Mouse (Mus musculus): ENCODE measurements around the gene Rasal3. TPM values are rescaled to one million over a fixed set of nuclear protein-coding genes. Genes with fewer than 3 reads are reported as not detected.

The Rasal3 gene
- polyA plus RNA-seq (2014; fragmentation: Nextera tagmentation; extraction: Ambion mirVana), result 1.3 and 1.5 TPM in 2 replicates

DNA sequence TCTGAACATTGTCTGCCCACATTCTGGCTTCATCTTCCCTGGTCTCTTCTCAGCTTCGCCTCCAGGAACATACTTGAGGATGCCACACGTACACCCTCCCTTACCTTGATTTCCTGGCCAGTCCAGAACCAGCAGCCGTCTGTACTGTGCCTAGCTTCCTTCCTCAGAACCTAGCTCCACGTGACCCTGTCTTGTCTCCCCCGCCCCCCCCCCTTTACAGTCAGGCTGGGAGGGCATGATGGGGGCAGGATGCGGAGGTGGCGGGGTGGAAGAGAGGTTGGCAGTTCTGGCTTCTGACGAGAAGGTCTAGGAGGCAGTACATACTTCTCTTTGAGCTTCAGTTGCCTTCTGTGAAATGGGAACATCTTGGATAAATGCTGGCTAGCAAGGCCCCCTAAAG, at the start of gene Rasal3:
TSS of gene Rasal3 (minus strand) at position 167 of the 400 bp plus-strand sequence.
- H3K4me3 ChIP-seq (ENCODE audit: low read depth, low read length), result no peak within 1 kb of the TSS
- H3K9ac ChIP-seq (replicated peaks; ENCODE audit: low read depth, low read length), result no peak within 1 kb of the TSS
- ATAC-seq (ENCODE audit: insufficient number of reproducible peaks, insufficient read depth, low FRiP score, low read depth), result no peak
- H3K36me3 ChIP-seq (ENCODE audit: control insufficient read depth, insufficient read depth, low read length), result no peaks in the 10 kb centered on the region
- 75% methylated on average over 8 of the region's 8 CpGs for WGBS
- no peak within 1 kb of the TSS for H3K27ac ChIP-seq (ENCODE audit: low read length)
- H3K27me3 ChIP-seq (ENCODE audit: control insufficient read depth, insufficient read depth, low read length), result peaks cover 6% of the 10 kb centered on the region; the same call in 1 of the 2 replicates
- H3K4me2 ChIP-seq (replicated peaks; ENCODE audit: low read depth, low read length), result no peak within 1 kb of the TSS
- no peaks in the 10 kb centered on the region for H3K9me3 ChIP-seq (ENCODE audit: control insufficient read depth, low read depth, low read length)
- H3K4me1 ChIP-seq (ENCODE audit: control insufficient read depth, insufficient read depth, low read length), result no peaks in the 10 kb centered on the region

DNA sequence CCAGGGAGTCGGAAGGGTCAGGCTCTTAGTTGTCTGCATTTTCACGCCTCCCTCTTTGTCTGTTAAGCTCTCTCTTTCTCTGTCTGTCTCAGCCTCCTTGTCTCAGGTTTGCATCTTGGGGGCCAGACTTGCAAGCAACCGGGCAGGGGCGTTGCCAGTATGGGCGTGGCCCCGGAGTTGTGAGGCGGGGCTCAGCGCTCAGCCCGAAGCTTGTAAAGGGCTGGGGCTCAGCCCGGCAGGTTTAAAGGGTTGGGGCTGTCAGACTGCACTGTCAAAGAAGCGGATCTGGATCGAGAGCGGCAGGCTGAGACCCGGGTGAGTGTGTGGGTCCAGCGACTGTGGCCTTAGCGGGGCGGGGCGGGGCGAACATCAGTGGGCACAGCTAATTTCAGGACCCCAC, 49.1 kb upstream of the Rasal3 start, which contains the start of gene Cyp4f39:
TSS of gene Cyp4f39 (plus strand) at position 242 of the 400 bp plus-strand sequence.
- Histone ChIP-seq H3K4me2 (replicated peaks; ENCODE audit: low read depth, low read length) (peak within 1 kb of the TSS; percentile 44), H3K4me1 (ENCODE audit: control insufficient read depth, insufficient read depth, low read length) (peaks cover 6% of the 10 kb centered on the region; the same call in 1 of the 2 replicates), H3K4me3 (ENCODE audit: low read depth, low read length) (peak within 1 kb of the TSS; percentile 17; the same call in 1 of the 2 replicates), H3K27me3 (ENCODE audit: control insufficient read depth, insufficient read depth, low read length) (no peaks in the 10 kb centered on the region), H3K9me3 (ENCODE audit: control insufficient read depth, low read depth, low read length) (no peaks in the 10 kb centered on the region), H3K27ac (ENCODE audit: low read length) (no peak within 1 kb of the TSS), H3K9ac (replicated peaks; ENCODE audit: low read depth, low read length) (no peak within 1 kb of the TSS), H3K36me3 (ENCODE audit: control insufficient read depth, insufficient read depth, low read length) (no peaks in the 10 kb centered on the region)
- WGBS, result 2% methylated on average over 19 of the region's 19 CpGs
- ATAC-seq (ENCODE audit: insufficient number of reproducible peaks, insufficient read depth, low FRiP score, low read depth), result no peak

DNA sequence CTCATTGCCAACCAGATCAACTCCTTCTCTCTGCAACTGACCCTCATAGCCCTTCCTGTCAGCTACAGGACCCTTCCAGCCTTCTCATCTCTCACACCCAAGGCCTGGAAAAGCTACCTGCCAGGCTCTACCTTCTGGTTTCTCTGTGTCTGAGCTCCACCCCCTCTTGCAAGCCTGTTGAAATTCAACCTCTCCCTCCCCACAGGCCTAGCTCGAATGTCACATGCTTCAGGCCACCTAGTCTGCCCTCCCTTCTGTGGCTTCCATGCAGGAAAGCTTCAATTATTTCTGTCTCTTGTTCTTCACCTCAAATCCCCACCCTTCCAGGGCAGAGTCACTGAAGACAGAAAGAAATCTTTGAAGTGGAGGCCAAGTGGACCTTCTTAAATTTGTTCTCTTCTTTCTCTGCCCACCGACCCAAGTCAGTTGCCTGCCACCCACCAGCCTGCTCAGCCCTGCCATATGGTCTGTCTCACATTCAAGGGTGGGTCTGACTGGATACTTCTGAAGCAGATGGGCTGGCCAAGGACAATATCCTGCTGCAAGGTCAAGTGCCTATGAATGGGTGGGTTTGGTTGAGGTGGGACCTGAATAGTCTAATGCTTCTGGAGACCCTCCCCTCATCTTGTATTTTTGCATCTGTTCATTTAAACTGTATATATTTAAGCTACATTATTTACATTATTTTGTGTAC, 47.6 kb upstream of the Rasal3 start:
- Histone ChIP-seq H3K9ac (replicated peaks; ENCODE audit: low read depth, low read length) (no peak overlapping the region), H3K36me3 (ENCODE audit: control insufficient read depth, insufficient read depth, low read length) (no peaks in the 10 kb centered on the region), H3K9me3 (ENCODE audit: control insufficient read depth, low read depth, low read length) (no peaks in the 10 kb centered on the region), H3K4me2 (replicated peaks; ENCODE audit: low read depth, low read length) (no peak overlapping the region), H3K27ac (ENCODE audit: low read length) (no peak overlapping the region), H3K27me3 (ENCODE audit: control insufficient read depth, insufficient read depth, low read length) (no peaks in the 10 kb centered on the region), H3K4me1 (ENCODE audit: control insufficient read depth, insufficient read depth, low read length) (peaks cover 6% of the 10 kb centered on the region; the same call in 1 of the 2 replicates), H3K4me3 (ENCODE audit: low read depth, low read length) (no peak overlapping the region)
- WGBS, result 32% methylated on average over 2 of the region's 2 CpGs
- ATAC-seq (ENCODE audit: insufficient number of reproducible peaks, insufficient read depth, low FRiP score, low read depth), result no peak

DNA sequence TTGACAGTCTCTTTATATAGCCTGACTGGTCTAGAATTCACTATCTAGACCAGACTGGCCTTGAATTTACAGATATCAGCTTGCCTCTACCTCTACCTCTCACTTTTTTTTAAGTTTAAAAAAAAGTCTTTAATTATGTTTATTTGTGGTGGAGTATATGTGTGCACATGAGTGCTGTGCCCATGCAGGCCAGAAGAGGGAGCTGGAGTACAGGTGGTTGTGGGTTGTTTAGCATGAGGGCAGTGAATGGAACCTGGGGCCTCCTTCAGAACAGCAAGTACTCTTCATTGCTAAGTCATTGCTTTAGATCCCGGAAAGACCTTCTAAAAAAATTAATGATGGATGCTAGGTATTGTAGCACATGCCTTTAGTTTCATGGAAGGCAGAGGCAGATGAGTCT, 45.7 kb upstream of the Rasal3 start:
- WGBS, result 87% methylated on average over 1 of the region's 1 CpGs
- no peaks in the 10 kb centered on the region for H3K27me3 ChIP-seq (ENCODE audit: control insufficient read depth, insufficient read depth, low read length)
- H3K4me3 ChIP-seq (ENCODE audit: low read depth, low read length), result no peak overlapping the region
- peaks cover 6% of the 10 kb centered on the region; the same call in 1 of the 2 replicates for H3K4me1 ChIP-seq (ENCODE audit: control insufficient read depth, insufficient read depth, low read length)
- no peak overlapping the region for H3K9ac ChIP-seq (replicated peaks; ENCODE audit: low read depth, low read length)
- no peaks in the 10 kb centered on the region for H3K36me3 ChIP-seq (ENCODE audit: control insufficient read depth, insufficient read depth, low read length)
- no peak overlapping the region for H3K4me2 ChIP-seq (replicated peaks; ENCODE audit: low read depth, low read length)
- H3K27ac ChIP-seq (ENCODE audit: low read length), result no peak overlapping the region
- no peaks in the 10 kb centered on the region for H3K9me3 ChIP-seq (ENCODE audit: control insufficient read depth, low read depth, low read length)
- no peak for ATAC-seq (ENCODE audit: insufficient number of reproducible peaks, insufficient read depth, low FRiP score, low read depth)

DNA sequence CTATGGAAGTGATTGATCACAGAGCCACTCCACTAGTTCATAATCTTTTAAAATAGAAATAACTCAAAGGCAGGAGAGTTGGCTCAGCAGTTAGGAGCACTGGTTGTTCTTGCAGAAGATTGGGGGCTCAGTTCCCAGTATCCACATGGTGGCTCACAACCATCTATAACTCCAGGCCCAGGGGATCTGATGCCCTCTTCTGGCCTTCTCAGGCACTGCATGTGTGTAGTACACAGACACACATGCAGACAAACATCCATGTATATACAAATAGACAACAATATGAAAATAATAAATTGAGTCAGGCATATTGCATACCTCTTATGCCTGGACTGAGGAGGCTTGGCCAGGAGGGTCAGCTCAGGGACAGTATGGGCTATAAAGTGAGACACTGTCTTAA, 43.8 kb upstream of the Rasal3 start:
- no peak overlapping the region for H3K27ac ChIP-seq (ENCODE audit: low read length)
- H3K4me3 ChIP-seq (ENCODE audit: low read depth, low read length), result no peak overlapping the region
- H3K9me3 ChIP-seq (ENCODE audit: control insufficient read depth, low read depth, low read length), result no peaks in the 10 kb centered on the region
- no peak overlapping the region for H3K4me2 ChIP-seq (replicated peaks; ENCODE audit: low read depth, low read length)
- H3K27me3 ChIP-seq (ENCODE audit: control insufficient read depth, insufficient read depth, low read length), result no peaks in the 10 kb centered on the region
- H3K36me3 ChIP-seq (ENCODE audit: control insufficient read depth, insufficient read depth, low read length), result no peaks in the 10 kb centered on the region
- no peak overlapping the region for H3K9ac ChIP-seq (replicated peaks; ENCODE audit: low read depth, low read length)
- ATAC-seq (ENCODE audit: insufficient number of reproducible peaks, insufficient read depth, low FRiP score, low read depth), result no peak
- H3K4me1 ChIP-seq (ENCODE audit: control insufficient read depth, insufficient read depth, low read length), result no peaks in the 10 kb centered on the region

DNA sequence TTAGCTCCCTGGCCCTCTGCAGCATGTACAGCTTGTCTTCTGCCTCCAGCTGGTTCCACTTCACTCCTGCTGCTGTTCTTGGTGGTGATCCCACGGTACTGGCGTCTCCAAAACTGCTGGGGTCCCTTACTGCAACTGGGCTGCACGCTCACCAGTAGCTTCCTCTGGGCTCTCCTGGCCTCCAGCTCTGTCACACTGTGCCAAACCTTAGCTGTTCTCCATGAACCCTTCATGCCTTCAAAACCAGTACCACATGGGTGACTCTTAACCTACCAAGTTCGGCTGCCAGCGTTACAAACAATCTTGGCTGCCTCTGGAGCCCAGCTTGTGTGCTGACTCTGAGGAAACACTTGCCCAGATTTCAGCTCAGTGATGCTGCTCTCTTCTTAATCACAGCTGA, 41.6 kb upstream of the Rasal3 start:
- ATAC-seq (ENCODE audit: insufficient number of reproducible peaks, insufficient read depth, low FRiP score, low read depth), result no peak
- Histone ChIP-seq H3K36me3 (ENCODE audit: control insufficient read depth, insufficient read depth, low read length) (no peaks in the 10 kb centered on the region), H3K27me3 (ENCODE audit: control insufficient read depth, insufficient read depth, low read length) (no peaks in the 10 kb centered on the region), H3K9me3 (ENCODE audit: control insufficient read depth, low read depth, low read length) (no peaks in the 10 kb centered on the region), H3K4me1 (ENCODE audit: control insufficient read depth, insufficient read depth, low read length) (no peaks in the 10 kb centered on the region), H3K4me3 (ENCODE audit: low read depth, low read length) (no peak overlapping the region), H3K27ac (ENCODE audit: low read length) (no peak overlapping the region), H3K4me2 (replicated peaks; ENCODE audit: low read depth, low read length) (no peak overlapping the region), H3K9ac (replicated peaks; ENCODE audit: low read depth, low read length) (no peak overlapping the region)
- WGBS, result 81% methylated on average over 5 of the region's 5 CpGs

DNA sequence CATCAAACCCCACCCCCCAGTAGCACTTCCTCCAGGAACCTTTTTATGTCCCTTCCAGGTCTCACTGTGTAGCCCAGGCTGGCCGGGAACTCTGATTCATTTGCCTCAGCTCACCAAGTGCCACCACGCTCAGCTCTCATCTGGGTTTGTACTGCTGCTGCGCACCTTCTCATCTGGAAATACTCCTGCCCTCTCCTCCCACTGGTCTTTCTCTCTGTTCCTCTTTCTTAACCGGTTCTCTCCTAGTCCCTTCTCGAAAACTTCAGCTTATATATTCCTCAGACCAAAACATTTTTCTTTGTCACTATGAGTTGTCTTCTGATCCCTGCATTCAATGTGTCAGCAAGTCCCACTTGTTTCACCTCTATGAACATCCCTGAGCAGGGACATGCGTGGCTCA, 39.9 kb upstream of the Rasal3 start:
- Histone ChIP-seq H3K4me2 (replicated peaks; ENCODE audit: low read depth, low read length) (no peak overlapping the region), H3K36me3 (ENCODE audit: control insufficient read depth, insufficient read depth, low read length) (no peaks in the 10 kb centered on the region), H3K9me3 (ENCODE audit: control insufficient read depth, low read depth, low read length) (no peaks in the 10 kb centered on the region), H3K4me1 (ENCODE audit: control insufficient read depth, insufficient read depth, low read length) (no peaks in the 10 kb centered on the region), H3K4me3 (ENCODE audit: low read depth, low read length) (no peak overlapping the region), H3K27ac (ENCODE audit: low read length) (no peak overlapping the region), H3K27me3 (ENCODE audit: control insufficient read depth, insufficient read depth, low read length) (no peaks in the 10 kb centered on the region), H3K9ac (replicated peaks; ENCODE audit: low read depth, low read length) (no peak overlapping the region)
- ATAC-seq (ENCODE audit: insufficient number of reproducible peaks, insufficient read depth, low FRiP score, low read depth), result no peak
- 76% methylated on average over 6 of the region's 6 CpGs for WGBS

DNA sequence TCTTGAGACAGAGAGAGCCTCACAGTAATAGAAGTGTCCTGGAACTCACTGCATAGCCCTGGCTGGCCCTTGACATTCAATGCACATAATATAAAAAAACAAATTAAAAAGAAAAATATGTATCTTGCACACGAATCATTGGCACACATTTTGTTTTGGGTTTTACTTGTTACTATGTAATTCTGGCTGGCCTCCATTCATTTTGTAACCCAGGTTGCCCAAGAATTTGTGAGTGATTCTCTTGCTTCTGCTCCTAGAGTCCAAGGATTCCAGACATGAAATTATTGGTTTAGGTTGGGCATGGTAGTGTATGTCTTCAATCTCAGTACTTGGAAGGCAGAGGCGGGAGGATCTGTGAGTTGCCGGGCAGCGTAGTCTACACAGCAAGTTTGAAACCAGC, 33.7 kb upstream of the Rasal3 start:
- Histone ChIP-seq H3K4me1 (ENCODE audit: control insufficient read depth, insufficient read depth, low read length) (no peaks in the 10 kb centered on the region), H3K27ac (ENCODE audit: low read length) (no peak overlapping the region), H3K4me2 (replicated peaks; ENCODE audit: low read depth, low read length) (no peak overlapping the region), H3K9me3 (ENCODE audit: control insufficient read depth, low read depth, low read length) (no peaks in the 10 kb centered on the region), H3K9ac (replicated peaks; ENCODE audit: low read depth, low read length) (no peak overlapping the region), H3K27me3 (ENCODE audit: control insufficient read depth, insufficient read depth, low read length) (no peaks in the 10 kb centered on the region), H3K4me3 (ENCODE audit: low read depth, low read length) (no peak overlapping the region), H3K36me3 (ENCODE audit: control insufficient read depth, insufficient read depth, low read length) (no peaks in the 10 kb centered on the region)
- ATAC-seq (ENCODE audit: insufficient number of reproducible peaks, insufficient read depth, low FRiP score, low read depth), result no peak
- 97% methylated on average over 4 of the region's 4 CpGs for WGBS

DNA sequence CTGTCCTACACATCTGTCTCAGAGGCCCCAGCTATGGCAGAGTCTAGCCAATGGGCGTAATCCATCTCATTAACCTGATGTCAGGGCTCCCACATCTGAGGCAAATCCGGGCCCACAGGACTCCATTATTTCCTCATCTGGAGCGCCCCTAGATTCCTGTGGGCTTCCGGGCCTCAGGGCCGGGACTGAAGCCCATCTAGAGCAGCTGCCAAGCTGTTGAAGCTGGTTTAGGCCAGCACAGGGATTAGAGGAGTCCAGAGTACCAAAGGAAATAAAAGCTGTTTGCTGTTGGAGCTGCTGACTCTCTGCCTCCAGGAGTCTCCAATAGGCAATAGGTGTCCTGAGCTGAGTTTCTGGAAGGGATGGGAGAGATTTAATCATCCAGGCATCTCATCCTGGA, 31.8 kb upstream of the Rasal3 start:
- Histone ChIP-seq H3K4me1 (ENCODE audit: control insufficient read depth, insufficient read depth, low read length) (no peaks in the 10 kb centered on the region), H3K9me3 (ENCODE audit: control insufficient read depth, low read depth, low read length) (no peaks in the 10 kb centered on the region), H3K4me3 (ENCODE audit: low read depth, low read length) (no peak overlapping the region), H3K36me3 (ENCODE audit: control insufficient read depth, insufficient read depth, low read length) (no peaks in the 10 kb centered on the region), H3K27me3 (ENCODE audit: control insufficient read depth, insufficient read depth, low read length) (no peaks in the 10 kb centered on the region), H3K27ac (ENCODE audit: low read length) (no peak overlapping the region), H3K4me2 (replicated peaks; ENCODE audit: low read depth, low read length) (no peak overlapping the region), H3K9ac (replicated peaks; ENCODE audit: low read depth, low read length) (no peak overlapping the region)
- ATAC-seq (ENCODE audit: insufficient number of reproducible peaks, insufficient read depth, low FRiP score, low read depth), result no peak
- 67% methylated on average over 5 of the region's 5 CpGs for WGBS
